Mouse (Mus musculus): Measurements from ENCODE around the gene Fcgr3.
A peak's percentile ranks its signal among the peaks of the same experiment; 100 is the strongest.
"Not testable (repeated sequence)": the region's sequence is repeated elsewhere in the genome, so short reads cannot be mapped to it uniquely, and the experiment has no call there.

Gene Fcgr3

DNA sequence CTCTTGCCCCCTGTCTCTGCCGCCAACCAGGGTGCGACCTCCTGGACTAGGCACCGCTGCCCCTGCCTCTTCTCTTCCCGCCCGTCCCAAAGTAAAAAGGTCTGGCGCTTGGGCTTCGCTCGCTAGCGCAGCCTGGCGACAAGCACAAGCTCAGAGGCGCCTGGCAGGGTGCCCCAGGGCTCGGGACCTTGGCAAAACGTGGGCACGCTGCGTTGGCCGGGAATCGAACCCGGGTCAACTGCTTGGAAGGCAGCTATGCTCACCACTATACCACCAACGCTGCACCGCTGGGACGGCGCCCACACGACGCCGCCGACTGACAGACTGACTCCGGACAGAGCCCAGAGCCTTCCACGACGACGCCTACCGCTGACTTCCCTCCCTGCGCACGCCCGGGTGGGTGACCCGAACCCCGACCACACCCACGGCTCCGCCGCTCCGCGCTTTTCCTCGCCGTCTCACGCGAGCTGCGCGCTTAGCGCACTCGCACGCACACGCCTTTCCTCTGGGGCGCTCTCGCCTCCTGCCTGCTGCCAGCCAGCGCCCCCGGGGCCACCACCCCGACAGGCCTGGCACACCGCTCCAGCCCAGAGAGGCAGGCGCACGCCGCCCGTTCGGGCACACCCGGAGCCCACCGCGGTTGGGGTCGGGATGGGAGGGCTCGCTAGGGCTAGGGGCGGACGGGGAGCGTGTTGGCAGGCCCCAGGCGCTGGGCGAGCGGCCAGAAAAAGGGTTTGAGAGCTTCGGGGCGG, at the start of gene Fcgr3:
TSS of gene Fcgr3 (minus strand) at position 445 of the 752 bp plus-strand sequence.
- peak; percentile 86 to 87 for DNase-seq (ENCODE audit: low spot score in 2 of 2)

DNA sequence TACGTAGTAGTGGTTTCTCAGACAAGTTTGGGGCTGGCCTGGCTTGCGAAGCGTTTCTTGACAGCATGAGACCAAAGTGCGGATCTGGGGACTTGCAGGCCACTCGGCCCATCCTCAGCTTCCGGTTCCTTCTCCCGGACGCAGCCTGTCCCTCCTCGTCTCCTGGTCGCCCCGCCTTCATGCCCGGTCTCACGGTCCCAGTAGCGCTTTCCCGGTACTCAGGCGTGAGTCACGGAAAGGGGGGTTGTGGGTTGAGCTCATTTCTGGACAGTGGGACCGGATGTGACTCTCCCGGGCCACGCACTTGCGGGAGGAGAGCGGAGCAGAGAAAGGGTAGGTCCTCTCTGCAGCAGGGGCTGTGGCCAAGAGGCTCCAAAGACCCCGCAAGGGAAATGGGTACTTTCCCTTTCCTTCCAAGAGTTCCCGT, 49.2 kb upstream of the Fcgr3 start, which contains the start of gene Cfap126:
TSS of gene Cfap126 (plus strand) at position 46 of the 427 bp plus-strand sequence.
- DNase-seq (ENCODE audit: low spot score in 2 of 2) = peak in 1 of 2 experiments; percentile 29

DNA sequence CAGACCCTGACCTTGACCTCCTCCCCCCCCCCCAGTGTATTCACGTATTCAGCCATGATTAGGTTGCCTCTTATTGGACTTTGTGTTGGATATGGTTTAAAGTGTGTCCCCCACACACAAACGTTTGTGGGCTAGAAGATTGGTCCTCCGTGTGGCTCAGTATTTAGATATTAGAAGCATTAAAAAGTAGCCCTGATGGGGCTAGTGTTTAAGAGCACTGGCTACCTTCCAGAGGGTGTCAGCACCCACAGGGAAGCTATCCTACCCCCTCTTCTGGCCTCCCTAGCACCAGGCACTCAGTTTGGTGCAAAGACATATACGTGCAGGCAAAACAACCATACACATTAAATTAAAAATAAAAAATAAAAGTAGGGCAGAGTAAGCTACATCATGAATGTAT, 48.3 kb upstream of the Fcgr3 start:
- no peak for DNase-seq (ENCODE audit: low spot score in 2 of 2)

DNA sequence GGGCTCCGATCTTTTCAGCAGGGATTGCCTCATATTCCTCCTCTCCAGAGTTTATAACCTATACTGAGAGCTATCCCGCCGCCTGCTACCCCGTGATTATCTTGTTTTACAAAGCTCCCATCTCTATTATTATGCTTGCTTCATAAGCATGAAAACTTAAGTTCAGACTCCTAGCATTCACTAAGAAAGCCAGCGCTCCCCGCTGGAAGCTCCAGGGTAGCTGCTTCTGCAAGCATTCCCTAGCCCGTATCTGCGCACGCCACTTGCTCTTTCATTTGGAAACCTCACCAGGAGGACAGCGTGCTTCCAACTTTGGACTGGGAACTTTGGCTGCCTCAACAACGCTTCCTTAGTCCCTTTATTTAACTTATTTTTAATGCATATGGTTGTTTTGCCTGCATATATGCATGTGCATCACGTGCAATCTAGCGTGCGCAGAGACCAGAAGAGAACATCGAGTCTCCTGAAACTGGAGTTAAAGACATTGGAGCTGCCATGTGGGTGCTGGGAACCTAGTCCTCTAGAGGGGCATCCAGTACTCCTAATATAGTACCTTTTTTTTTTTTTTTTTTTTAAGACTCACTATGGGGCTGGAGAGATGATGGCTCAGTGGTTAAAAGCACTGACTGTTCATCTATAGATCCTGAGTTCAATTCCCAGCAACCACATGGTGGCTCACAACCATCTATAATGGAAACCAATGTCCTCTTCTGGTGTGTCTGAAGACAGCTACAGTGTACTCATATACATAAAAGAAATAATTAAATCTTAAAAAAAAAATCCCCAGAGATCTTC, 47.2 kb upstream of the Fcgr3 start:
- DNase-seq (ENCODE audit: low spot score in 2 of 2) = peak in 1 of 2 experiments; percentile 42

DNA sequence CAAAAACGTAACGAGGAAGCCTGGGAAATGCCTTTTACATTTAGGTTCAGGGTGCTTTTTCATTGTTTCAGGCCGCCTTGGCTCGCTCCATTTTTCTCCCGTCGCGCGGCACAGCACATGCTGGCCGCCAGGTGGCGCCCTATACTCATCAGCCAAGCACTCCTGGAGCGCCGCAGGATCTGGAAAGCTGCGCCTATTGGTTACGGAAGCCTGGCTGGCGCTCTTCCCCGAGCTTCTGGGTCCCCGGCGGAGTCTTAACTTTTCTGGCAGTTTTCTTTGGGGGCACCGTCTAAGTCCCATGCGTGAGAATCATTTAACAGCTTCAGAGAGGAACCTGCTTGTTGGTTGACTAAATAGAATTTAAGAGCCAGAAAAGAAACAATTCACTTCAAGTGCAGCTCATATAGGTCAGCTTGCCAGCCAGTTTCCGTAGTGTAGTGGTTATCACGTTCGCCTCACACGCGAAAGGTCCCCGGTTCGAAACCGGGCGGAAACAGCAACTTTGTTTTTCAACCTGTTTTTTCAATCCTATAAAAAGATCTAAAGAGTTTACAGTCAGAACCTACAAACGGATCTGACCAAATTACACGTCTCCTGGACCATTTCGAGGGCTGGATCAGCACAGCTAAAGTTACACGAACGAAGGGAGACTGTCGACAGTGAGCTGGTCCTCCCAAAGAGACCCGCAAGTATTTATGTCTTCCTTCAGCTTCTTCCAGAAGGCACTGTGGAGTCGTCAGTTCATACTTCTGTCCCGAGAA, 46.5 kb upstream of the Fcgr3 start:
- DNase-seq (ENCODE audit: low spot score in 2 of 2) = peak; percentile 89 to 94

DNA sequence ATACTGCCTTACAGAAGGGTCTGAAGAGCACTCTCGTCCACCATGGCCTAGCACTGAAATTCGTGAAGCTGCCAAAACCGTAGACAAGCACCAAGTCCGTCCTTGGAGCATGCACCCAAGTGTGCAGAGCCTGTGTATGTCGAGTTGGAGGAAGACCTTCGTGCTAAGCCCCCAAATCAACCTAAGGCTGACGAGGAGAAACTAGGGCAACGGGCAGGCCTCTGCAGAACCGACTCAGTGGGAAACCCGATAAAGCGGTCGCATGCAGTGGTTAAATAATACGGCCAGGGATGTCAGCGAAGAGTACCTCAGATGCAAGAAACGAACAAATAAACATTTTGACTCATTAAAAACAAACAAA, 45.9 kb upstream of the Fcgr3 start:
- DNase-seq (ENCODE audit: low spot score in 2 of 2) = peak in 1 of 2 experiments; percentile 23

DNA sequence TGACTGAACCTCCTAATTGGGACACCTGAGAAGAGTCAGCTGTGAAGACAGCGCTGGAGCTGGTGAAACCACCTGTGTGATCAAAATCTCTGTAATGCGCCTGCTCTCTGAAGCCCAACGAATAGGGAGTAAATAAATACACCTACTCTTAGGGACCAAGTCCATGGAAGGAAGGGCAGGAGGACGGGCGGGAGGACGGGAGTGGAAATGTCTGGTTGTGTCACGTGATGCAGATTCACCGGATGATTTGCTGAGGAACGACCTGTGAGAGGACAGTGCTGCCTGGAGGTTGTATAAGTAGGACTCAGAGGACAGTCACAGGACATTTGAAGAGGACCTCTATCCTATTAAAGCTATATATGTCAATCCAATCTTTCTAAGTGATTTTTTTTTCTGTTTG, 44.9 kb upstream of the Fcgr3 start:
- DNase-seq (ENCODE audit: low spot score in 2 of 2) = no peak

DNA sequence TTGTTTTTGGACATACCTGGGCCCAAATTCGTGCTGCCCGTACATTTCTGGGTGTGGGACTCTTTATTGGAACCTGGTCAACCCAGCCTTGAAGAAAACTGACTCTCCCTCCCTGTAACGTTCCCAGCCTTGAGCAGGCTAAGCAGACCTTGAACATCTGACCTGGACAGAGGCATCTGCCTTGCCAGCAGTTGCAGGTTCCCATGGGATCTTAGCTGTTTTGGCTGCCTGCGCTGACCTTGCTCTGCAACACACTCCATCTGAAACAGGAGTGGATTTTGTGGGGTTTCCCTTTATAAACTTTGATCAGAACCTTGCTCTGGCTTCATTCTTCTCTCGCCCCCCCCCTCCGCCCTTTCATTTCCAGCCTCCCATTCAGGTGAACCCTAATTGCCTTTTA, 40.5 kb upstream of the Fcgr3 start:
- no peak for DNase-seq (ENCODE audit: low spot score in 2 of 2)

DNA sequence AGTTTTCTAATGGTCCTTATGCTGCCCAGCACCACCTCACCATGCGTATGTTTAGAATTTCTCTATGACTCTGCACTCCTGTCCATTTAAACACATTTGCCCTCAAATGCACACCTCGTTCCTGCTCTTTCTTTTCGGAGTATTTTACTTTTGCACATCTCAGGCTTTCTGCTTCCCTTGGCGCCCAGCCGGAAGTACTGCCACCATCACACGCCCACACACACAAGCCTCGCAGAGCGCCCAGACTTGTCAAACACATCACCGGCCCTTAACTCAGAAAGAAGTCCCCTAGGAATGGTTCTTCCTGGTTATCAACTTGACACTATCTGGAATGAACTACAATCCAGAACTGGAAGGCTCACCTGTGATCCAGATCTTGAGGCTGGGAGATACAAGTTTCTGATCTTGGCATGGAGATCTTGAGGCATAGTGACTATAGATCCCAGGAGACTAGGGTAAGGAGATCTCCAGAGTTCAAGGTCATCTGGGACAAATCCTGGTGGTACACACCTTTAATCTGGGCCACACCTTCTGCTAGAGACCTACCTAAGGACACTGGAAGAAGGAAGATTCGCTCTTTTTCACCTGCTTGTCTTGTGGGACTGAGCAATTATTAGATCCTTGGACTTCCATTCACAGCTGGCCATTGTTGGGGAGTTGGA, 38.6 kb upstream of the Fcgr3 start:
- no peak for DNase-seq (ENCODE audit: low spot score in 2 of 2)

DNA sequence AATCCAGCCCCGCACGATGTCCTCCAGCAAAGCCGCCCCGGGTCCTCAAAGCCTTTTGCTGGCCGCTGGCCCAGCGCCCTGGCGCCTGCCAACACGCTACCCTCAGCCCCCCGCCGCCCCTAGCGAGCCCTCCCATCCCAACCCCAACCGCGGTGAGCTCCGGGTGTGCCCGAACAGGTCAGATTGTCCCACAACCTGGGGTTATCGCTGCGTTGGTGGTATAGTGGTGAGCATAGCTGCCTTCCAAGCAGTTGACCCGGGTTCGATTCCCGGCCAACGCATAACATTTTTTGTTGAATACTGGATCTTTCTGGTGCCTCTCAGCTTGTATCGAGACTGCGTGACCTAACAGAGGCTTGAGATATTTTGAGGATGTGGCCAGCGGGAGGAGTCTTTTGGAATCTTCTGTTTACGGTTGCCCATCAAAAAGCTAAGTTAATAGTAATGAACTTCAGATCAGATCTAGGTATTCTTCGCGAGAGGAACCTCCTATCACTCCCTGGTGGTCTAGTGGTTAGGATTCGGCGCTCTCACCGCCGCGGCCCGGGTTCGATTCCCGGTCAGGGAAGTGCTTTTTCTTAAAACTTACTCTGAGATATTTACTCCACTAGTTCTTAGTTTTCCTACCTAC, 37.9 kb upstream of the Fcgr3 start:
- peak; percentile 82 to 89 for DNase-seq (ENCODE audit: low spot score in 2 of 2)

DNA sequence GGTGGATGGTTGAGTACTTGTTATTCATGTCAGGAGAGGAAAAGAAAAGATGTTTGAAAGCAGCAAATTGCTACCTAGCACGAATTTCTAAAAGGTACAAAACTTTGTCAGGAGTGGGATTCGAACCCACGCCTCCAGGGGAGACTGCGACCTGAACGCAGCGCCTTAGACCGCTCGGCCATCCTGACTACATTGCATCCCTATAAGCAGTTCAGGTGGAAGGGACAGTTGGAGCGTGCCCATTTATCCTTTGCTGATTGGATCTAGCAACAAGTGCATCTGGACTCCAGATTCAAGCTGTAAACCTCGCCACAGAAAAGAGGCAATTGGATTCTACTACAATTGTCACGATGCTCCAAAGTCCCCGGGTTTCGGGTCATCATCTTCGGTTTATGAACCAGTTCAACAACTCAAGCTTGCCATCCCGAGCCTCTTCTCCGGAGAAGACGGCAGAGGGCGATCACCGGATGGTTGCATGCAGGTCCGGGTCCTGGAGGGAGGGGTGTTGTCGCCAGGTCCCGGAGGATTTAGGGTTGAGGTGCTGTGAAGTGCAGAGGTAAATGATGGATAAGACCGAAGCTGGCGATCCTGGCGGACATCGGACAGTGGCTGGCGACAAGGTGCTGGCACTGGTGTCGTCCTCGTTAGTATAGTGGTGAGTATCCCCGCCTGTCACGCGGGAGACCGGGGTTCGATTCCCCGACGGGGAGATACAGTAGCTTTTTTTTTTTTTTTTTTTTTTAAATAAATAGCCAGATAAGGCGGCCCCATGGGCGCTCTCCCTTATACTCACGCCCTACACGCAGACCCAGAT, 37.2 kb upstream of the Fcgr3 start:
- DNase-seq (ENCODE audit: low spot score in 2 of 2) = peak; percentile 83 to 92

DNA sequence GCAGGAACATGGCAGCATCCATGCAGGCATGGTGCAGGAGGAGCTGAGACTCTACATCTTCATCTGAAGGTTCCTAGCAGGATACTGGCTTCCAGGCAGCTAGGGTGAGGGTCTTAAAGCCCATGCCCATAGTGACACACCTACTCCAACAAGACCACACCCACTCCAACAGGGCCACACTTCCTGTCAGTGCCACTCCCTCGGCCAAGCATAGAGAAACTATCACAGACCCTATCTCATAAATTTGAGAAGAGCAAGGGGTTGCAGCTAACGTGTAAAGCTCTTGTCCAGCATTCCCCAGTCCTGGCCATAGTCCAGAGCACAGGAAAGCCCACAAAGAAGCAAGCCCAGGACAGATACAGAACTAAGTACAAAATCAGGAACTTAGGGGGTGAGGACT, 36.3 kb upstream of the Fcgr3 start:
- DNase-seq (ENCODE audit: low spot score in 2 of 2) = no peak

DNA sequence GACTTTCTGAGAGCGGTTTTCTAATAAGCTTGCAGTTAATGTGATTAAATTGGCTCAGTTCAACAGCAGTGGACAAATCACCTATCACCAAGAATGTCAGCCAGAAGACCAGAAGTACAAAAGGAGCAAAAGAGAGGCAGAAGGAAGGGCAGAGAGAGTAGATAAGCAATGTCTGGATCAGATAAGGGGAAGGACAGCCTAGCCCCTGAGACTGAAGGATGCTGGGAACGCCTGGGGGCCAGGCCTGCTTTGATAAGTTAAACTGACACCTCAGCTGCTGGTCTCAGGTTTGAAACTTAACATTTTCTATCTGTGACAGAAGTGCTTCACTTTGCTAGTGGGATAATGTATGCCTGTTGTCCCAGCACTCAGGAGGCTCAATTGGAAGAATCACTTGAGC, 32.9 kb upstream of the Fcgr3 start:
- no peak for DNase-seq (ENCODE audit: low spot score in 2 of 2)

DNA sequence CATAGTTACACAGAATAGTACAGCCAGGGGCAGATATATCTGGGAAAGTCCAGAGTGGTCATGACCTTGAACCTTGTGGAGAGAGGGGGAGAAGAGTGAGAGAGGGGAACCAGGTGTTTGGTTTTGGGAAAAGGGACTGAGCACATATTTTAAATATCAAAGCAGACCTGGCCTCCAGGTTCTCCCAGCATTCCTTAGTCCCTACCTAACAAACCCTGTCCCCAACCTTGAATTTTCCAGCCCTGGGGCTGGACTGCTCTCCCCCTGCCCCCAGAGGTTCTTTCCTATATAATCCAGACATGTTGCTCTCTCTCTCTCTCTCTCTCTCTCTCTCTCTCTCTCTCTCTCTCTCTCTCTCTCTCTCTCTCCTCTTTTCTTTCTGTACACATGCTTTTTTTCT, 32.4 kb upstream of the Fcgr3 start:
- no peak for DNase-seq (ENCODE audit: low spot score in 2 of 2)

DNA sequence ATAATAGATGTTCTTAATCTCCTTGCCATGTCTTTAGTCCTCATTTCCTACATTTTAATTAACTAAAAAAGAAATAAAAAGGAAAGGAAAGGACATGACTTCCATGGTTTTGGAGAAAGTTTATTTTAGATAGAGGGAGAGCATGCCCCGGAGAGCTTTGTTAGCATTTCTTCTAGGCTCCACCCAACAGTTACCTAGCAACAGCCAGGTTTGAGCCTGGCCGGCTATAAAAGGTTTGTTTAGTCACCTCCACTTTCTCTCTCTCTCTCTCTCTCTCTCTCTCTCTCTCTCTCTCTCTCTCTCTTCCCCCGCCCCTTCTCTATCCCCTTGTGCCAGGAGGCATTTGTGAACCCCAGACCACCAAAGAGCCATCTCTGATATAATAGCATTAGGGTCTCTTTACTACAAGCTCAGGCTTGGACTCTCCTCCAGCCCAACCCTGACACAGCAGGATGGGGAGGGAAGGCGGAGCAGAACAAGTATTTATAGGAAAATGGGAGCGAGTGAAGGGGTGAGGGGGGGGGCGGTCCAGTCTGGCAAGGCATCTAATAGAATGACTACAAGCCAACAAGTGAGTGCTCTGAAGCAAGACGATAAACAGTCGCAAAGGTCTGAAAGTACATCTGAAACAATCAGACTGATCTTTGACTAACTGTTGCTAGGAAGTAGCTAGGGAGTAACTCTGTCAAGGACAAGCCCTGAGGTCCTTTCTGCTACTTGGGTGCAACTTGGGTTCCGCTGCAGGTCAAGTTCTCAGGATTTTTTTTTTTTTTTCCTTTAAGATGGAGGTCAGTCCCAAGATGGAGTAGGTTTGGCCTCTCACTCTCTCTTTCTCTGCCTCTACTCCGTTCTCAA, 31.6 kb upstream of the Fcgr3 start:
- DNase-seq (ENCODE audit: low spot score in 2 of 2) = no peak

DNA sequence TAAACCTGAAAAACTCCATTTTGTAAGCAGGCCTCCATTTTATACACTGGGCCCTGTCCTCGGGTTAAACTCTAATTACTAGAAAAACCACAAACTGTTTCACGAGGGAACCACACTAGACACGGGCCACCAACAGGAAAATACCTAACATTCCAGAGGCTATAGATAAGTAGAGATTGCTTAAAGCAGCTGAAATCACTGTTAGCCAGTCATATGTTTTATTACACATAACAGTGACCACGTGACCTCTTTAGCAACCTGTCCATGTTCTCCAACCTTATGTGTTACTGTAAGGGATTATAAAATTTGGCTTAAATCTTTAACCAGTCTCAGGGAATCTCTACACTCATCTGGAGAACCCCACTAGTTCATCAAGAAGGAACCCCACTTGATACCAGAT, 29.7 kb upstream of the Fcgr3 start:
- no peak for DNase-seq (ENCODE audit: low spot score in 2 of 2)

DNA sequence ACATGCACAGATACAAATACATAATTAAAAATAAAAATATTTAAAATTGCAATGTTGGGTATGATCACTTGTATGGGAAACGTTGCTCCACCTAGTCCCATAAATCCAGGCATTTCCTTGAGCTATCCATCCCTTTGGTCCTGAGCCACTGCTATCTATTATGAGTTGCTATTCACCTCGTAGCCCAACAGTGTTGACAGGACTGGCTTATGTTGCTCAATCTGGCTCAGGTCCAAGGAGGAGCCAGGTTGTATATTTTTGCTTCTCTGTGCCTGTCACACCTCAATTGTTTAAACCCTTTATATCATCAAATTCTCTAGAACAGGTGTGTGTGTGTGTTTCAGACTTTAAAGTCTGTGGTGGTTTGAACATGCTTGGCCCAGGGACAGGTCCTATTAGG, 26.0 kb upstream of the Fcgr3 start:
- no peak for DNase-seq (ENCODE audit: low spot score in 2 of 2)

DNA sequence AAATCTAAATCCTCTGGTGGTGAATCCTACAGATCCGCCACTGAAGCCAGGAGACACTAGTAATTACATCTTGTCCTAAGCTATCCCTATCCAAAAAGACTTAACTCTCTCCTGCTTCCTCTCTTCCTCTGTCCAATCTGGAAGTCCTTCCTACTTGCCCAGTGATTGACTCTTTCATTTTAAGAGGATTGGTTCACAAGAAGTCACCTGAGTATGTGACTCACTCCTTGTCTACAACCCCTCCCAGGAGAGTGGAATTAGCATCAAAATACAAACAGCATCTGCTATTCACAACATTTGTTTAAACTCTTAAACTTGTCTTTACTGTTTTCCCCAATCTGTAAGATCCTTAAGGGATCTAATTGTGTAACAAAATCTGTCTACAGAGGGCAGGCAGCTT, 25.2 kb upstream of the Fcgr3 start:
- DNase-seq (ENCODE audit: low spot score in 2 of 2) = no peak

DNA sequence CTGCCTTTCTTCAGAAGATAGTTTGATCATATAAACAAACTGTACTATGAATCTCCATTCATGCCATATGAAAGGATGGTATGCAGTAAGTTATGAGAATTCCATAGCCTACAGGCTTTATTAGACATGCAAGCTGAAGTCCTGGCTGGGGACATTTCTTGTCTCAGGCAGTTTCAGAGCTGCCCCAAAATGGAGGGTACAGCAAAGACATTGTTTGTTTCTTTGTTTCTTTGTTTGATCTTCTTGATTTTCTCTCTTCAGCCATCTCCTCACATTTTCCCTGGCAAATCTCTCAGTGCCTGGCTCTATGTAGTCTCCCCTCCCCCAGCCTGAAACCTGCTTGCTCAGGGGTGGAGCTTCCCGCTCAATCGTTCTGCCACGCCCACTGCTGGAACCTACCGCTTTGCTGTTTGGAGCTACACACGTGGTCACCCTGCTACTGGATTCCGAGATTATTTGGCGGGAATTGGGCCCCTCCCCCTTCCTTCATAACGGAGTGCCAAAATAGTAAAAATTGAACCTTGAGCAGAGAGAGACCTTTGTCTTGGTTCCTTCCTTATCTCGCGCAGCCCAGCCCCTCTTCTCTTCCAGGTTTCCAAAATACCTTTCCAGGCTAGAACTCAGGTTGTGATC, 23.6 kb upstream of the Fcgr3 start:
- DNase-seq (ENCODE audit: low spot score in 2 of 2) = not testable (repeated sequence)
